Mouse (Mus musculus) spleen, adult 2 months (tissue): ENCODE results near the gene Atxn7l3b.

Experiments
- CTCF ChIP-seq: fragments of 200-500 bp; IDR thresholded peaks from 2 replicates; pipeline ENCODE4 v1.5.1; 2011; ENCODE audit warnings: mild to moderate bottlenecking, inconsistent platforms; ENCODE audit not compliant: insufficient read depth, insufficient read length, insufficient replicate concordance; ENCODE audit errors: extremely low read depth
- POLR2A ChIP-seq: fragments of 200-500 bp; IDR thresholded peaks from 2 replicates; pipeline ENCODE4 v1.6.1; 2011; ENCODE audit warnings: low read depth, low read length, inconsistent platforms

DNA sequence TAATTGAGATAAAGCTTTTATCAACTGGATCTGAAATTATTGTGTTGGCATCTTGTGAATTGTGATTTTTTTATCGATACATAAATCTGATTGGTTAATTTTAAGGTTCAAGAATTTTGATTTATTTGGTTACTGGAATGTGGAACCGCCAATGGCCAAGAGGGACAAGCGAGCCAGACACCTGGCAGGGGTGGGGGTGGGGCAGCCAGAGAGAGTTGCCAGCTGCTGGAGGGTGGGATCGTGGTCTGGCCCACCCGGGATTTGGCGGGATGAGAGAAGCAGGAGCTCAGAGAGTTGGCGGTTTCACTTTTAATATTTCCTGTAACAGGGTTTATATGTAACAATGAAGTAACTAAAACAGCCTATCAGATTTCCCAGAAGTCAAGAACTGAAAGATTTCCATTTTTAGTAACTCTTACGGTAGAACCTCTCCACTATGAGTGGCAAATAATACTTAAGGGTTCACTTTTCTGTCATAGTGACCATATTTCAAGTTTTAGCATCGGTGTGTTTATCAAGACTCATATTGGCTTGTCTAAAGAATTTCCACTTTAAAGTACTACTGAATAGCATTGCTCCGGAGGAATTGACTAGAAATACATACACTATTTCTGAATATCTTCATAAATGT, 35.1 kb downstream of the Atxn7l3b start:
- no peak for TF ChIP-seq POLR2A
- no peak for TF ChIP-seq CTCF
